In the genomic region with DNA sequence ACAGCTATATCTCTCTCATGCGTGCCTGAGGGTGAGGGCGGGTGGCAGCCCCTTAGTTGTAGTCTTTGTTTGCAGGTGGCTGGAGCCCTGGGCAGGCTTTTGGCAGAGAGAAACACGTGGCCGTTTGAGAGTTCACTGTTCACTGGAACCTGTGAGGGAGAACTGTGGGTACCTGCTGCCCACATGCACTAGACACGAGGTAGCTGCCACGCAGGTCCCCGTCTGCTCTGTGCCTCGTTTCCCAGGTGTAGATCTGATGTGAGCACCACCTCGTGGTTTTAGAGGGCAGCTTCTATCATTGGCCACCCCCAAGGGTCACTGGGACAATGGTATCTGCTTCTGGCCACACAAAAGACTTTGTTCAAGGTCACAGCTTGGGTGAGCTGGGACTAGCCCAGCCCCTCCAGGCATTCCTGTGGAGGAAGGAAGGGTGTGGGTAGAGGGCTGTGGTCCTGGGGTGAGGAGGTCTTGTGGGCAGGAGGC, we compare ENCODE assay signal across 8 mouse cellular contexts.
DNase-seq lines count a peak whose midpoint lies in the region; ATAC-seq lines count a peak whose summit lies in the region.

No protein-coding gene starts in this region.

- peak; percentile 23 for ATAC-seq in heart, embryonic 16.5 days (replicated peaks; ENCODE audit: extremely low read depth, insufficient read depth, low FRiP score)

- peak overlapping the region; percentile 77 for H3K27ac ChIP-seq in heart, embryonic 16.5 days (ENCODE audit: low read length)
- H3K27ac ChIP-seq in limb, embryonic 10.5 days = peak overlapping the region; percentile 85

- peak overlapping the region; percentile 34 for H3K4me3 ChIP-seq in heart, embryonic 16.5 days (ENCODE audit: low read length)
- peak overlapping the region; percentile 45 for H3K4me3 ChIP-seq in limb, embryonic 10.5 days

- H3K4me2 ChIP-seq in heart, embryonic 16.5 days (ENCODE audit: low read depth, low read length) = peak overlapping the region; percentile 52

- peak overlapping the region; percentile 12 for H3K9ac ChIP-seq in heart, embryonic 16.5 days (ENCODE audit: low read length)

- peaks cover 3% of the 10 kb centered on the region; the same call in 1 of the 2 replicates for H3K27me3 ChIP-seq in heart, embryonic 16.5 days (ENCODE audit: control insufficient read depth, insufficient read depth, low read length)
- peaks cover 47% of the 10 kb centered on the region for H3K27me3 ChIP-seq in limb, embryonic 10.5 days (ENCODE audit: low read depth, poor library complexity, severe bottlenecking)

- no peaks in the 10 kb centered on the region for H3K9me3 ChIP-seq in heart, embryonic 16.5 days (replicated peaks; ENCODE audit: control insufficient read depth, low read length)
- H3K9me3 ChIP-seq in limb, embryonic 10.5 days (replicated peaks) = no peaks in the 10 kb centered on the region

- no peaks in the 10 kb centered on the region for H3K36me3 ChIP-seq in heart, embryonic 16.5 days (ENCODE audit: control insufficient read depth, insufficient read depth)
- no peaks in the 10 kb centered on the region for H3K36me3 ChIP-seq in limb, embryonic 10.5 days

- DNase-seq in 416B (ENCODE audit: low read depth) (peak; percentile 98), ZHBTc4 (ENCODE audit: low read depth, low spot score) (peak; percentile 72)
- peak; percentile 52 for DNase-seq in limb, embryonic 10.5 days (ENCODE audit: low spot score)
- DNase-seq in neural tube, embryonic 10.5 days (ENCODE audit: extremely low spot score, low spot score) = peak; percentile 43
- no peak for DNase-seq in left cerebral cortex, adult 8-10 months (ENCODE audit: low spot score in 2 of 2)
- DNase-seq in layer of hippocampus, adult 8-10 months (ENCODE audit: low spot score in 2 of 2) = no peak
- no peak for DNase-seq in urinary bladder, postnatal 25 days (ENCODE audit: low spot score)

- 9% methylated on average over 9 of the region's 9 CpGs for WGBS in heart, embryonic 16.5 days
- 13% methylated on average over 9 of the region's 9 CpGs for WGBS in limb, embryonic 10.5 days

- H3K4me1 ChIP-seq in heart, embryonic 16.5 days (ENCODE audit: control insufficient read depth, insufficient read depth, low read length) = peaks cover 57% of the 10 kb centered on the region
- peaks cover 50% of the 10 kb centered on the region for H3K4me1 ChIP-seq in limb, embryonic 10.5 days

Comparison
In these comparisons a context has a peak if more than half of its experiments do, and no peak if none do; other contexts are left out.
1. DNase-seq: peak in 416B (single experiment), ZHBTc4 (single experiment), limb, embryonic 10.5 days (single experiment) and neural tube, embryonic 10.5 days (single experiment); none in left cerebral cortex, adult 8-10 months (0 of 2), layer of hippocampus, adult 8-10 months (0 of 2) and urinary bladder, postnatal 25 days (single experiment).